Mouse (Mus musculus) gastrocnemius, adult 18-20 months (tissue): ENCODE data around the gene Arfgef2. TPM values are rescaled to one million over a fixed set of nuclear protein-coding genes. Genes with fewer than 3 reads are reported as not detected.

Experiments
- DNase-seq: peaks from one replicate; pipeline ENCODE4 v3.0.0; 2021; ENCODE audit warnings: low spot score
- total RNA-seq, 2 experiments: library from RNA; stranded (reverse); gene quantifications; 2 replicates each; pipeline ENCODE4 v1.2.3; 2021

Arfgef2 gene
- total RNA-seq, 2 experiments from 2014 or later, result 25.8 to 30.9 TPM

- no peak for DNase-seq
Observed at GRCm38 (mm10) chr2:166903719-166904282, 98.4 kb downstream of the Arfgef2 start.

- DNase-seq, result peak; percentile 96
Observed at GRCm38 (mm10) chr2:166905711-166906522, 100.5 kb downstream of the Arfgef2 start, which contains the start of gene Cse1l. Cse1l (plus strand) TSS chr2:166906040.

DNA sequence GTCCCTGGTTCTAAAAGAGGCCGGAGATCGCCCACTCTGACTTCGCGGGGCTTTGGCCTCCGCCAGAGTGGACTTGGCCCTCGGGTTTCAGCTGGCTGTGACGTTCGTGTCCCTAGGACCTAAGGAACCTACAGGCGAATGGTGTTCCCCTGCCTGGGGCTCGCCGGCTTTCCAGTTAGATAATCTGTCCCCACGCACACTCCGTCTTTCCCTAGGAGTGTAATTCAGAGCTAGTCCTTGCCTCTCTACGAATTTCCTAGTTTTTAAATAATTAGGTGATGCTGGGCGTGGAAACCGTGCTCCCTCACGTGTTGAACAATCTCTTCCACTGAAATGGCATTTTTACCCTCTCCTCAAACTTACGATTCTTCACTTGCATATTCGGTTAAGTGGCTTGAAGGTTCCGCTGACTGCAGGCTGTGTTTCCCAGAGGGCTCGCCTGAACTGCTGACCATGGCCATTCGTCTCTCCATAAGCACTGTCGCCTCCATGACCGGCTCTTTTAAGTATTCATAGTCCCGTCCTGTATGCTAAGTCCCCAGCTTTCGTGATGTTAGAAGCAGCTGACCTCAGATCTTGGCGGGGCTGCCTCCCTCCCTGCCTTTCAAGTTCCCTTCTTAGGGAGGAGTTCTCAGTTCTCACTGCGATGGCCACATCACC lies 101.3 kb downstream of the Arfgef2 start:
- no peak for DNase-seq

- no peak for DNase-seq
Observed at GRCm38 (mm10) chr2:166909729-166910128, 104.3 kb downstream of the Arfgef2 start.

- DNase-seq, result no peak
Observed at GRCm38 (mm10) chr2:166910536-166910935, 105.1 kb downstream of the Arfgef2 start.

GRCm38 (mm10) chr2:166923971-166924370 lies 118.6 kb downstream of the Arfgef2 start:
- DNase-seq, result no peak

- DNase-seq, result no peak
Observed at GRCm38 (mm10) chr2:166933943-166934342, 128.6 kb downstream of the Arfgef2 start.

GRCm38 (mm10) chr2:166934416-166934815 lies 129.0 kb downstream of the Arfgef2 start:
- DNase-seq, result no peak

- no peak for DNase-seq
Observed at GRCm38 (mm10) chr2:166935582-166935981, 130.2 kb downstream of the Arfgef2 start.

DNA sequence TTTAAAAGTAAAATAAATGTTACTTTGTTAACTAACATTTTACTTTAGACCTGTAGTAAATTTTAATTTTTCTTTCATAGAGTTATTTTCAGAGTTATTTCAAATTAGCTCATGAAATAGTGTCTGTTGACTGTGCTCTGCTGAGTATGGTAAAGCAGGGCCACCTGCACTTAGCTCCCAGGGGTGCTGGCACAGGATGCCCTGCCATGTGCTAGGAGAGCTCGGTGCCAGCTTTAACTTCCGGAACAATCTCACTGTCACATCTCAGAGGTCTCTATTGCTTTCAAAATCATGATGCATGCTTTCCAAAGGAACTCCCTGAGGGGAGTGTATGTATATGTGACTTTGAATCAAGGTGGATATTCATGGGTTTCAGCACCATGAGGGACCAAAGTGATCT lies 130.8 kb downstream of the Arfgef2 start:
- DNase-seq, result no peak

DNA sequence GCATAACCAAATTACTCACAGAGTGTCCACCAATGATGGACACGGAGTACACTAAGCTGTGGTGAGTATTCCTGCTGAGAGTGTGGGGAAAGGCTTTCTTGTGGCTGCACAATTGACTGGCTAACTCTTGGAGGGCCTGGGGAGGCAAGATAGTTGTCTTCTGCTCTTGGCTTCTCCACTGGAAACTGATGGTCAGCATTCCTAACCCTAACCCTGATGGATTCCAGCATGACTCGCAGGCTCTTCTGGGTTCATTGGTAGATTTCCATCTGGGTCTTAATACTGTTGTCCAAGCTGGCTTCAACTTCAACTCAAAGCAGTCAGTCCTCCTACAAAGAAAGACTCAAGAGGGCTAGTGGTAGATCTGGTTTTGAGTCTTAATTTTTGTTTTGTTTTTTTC lies 137.8 kb downstream of the Arfgef2 start:
- DNase-seq, result no peak

DNA sequence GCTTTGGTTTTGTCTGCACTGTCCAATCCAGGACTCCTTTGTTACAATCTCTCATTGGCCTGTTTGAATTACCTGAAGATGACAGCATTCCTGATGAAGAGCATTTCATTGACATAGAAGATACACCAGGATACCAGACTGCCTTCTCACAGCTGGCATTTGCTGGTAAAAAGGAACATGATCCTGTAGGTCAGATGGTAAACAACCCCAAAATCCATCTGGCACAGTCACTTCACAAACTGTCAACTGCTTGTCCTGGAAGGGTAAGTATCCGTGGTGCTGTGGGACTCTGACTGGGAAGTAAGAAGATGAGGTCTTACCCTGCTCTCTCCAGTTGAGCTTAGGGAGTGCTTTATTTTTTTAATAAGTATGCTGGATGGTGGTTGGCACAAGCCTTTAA lies 139.0 kb downstream of the Arfgef2 start:
- DNase-seq, result peak; percentile 26

- no peak for DNase-seq
Observed at GRCm38 (mm10) chr2:166945456-166945855, 140.1 kb downstream of the Arfgef2 start.

Other genes starting within 250 kb of the Arfgef2 start
- 1 to 10 TPM; 3.4 to 5.1 TPM for gene Prex1, start 91.8 kb upstream of the Arfgef2 start, total RNA-seq
- gene Trp53rkb, start 13.1 kb upstream of the Arfgef2 start, total RNA-seq, result 1 to 10 TPM; 2.0 to 2.7 TPM
- 10 to 100 TPM; 51.8 to 59.6 TPM for gene Cse1l, start 100.5 kb downstream of the Arfgef2 start, total RNA-seq
- 10 to 100 TPM; 35.7 to 38.2 TPM for gene Stau1, start 190.7 kb downstream of the Arfgef2 start, total RNA-seq
- gene Ddx27, start 209.6 kb downstream of the Arfgef2 start, total RNA-seq, result 1 to 10 TPM; 8.0 to 9.7 TPM